Mouse (Mus musculus): ENCODE measurements at regions not wholly inside any gene's neighbourhood (a gene's known extent, or its start where the extent isn't known, plus 50 kb on each side); places are given as distances from the start of the nearest gene placed in this dataset.

GRCm38 (mm10) chr8:115481136-115481535 is 226.5 kb downstream of the Maf start:
- no peak for DNase-seq (ENCODE audit: low spot score in 2 of 2)

DNA sequence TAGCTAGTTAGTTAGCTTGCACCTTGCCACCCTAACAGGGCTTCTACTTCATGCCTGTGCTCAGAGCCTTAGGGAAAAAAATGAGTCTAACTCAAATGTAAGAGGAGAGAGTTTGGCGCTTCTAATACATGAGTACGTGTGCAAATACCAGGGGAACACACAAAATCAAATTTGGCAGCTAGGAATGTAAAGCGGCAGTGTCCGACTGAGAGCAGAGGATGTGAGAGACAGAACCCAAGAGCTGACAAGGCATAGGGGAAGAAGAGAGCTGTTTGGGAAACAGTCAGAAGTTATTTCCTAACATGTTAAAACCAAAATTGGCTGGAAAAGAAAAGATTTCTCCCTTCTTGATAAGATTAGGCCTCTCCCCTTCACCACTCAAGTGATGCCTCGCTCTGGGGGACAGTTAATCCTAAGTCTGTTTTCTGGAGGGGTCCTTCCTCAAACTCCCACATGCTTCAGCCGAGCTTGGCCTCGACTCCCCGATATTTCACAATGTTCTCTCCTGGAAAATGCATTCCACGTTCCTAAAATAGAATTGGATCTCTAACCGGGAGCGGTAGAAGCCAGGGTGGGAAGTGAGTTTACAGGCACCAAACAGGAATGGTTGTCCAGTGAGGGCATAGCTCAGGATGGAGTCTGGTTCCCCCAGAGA is 229.1 kb downstream of the Maf start:
- DNase-seq (ENCODE audit: low spot score in 2 of 2): no peak

DNA sequence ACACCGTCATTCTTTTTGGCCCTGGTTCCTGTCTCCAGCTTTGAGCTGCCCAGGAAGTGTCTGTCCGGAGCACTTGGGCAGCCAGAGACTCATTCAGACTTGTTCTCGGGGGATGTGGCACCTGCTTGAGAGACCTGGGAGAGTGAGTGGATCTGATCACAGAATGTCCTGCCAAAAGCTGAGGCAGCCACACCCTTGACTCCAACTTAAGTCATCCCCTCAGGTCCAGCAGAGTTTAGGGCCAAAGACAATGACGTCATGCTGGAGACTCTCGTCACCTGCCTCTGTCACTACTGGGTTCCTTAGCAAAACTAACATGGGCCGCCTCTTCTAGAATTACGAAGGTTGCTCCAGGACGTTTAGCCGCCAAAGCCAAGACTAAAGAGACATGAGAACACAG is 231.5 kb downstream of the Maf start:
- no peak for DNase-seq (ENCODE audit: low spot score in 2 of 2)

GRCm38 (mm10) chr8:115475156-115475555 is 232.4 kb downstream of the Maf start:
- no peak for DNase-seq (ENCODE audit: low spot score in 2 of 2)

GRCm38 (mm10) chr8:115473974-115474373 is 233.6 kb downstream of the Maf start:
- no peak for DNase-seq (ENCODE audit: low spot score in 2 of 2)

DNA sequence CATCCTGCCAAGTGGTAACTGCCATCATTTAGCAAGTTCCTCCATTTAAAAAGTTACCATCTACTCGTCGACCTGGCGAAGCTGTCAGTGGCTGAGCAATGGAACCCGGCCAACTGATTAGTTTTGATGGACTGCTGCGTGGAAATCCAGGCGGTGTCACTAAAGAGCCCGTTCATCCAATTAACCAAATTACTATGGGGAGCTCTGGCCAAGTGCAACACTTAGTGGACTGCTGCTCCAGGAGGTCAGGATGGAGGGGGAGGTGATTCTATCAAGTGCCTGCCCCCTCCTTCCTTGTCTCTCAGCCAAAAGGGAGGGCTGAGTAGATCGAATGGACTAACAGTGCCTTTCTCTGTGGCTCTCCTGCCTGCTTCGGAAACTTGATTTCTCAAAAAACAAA is 241.0 kb downstream of the Maf start:
- DNase-seq (ENCODE audit: low spot score in 2 of 2): peak in 1 of 2 experiments; percentile 5

DNA sequence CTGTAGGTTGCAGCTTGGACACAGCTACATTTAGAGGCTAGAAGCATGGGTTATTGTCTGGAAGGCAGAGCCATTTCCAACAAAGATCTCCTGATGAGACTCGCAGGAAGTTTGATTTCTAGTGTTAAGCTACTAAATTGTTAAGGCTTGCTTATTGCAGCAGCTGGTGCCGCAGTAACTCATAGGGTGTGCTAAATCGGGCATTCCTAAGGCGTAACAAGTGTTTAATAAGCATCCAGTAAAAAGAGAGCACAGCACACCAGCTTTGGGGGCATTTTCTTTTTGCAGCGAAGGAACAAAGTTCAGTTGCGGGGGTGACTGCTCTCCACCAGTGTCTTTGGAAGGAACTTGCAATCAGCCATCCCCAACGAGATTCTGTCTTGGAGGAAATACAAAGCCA is 241.5 kb downstream of the Maf start:
- DNase-seq (ENCODE audit: low spot score in 2 of 2): no peak

GRCm38 (mm10) chr8:115462657-115463056 is 244.9 kb downstream of the Maf start:
- no peak for DNase-seq (ENCODE audit: low spot score in 2 of 2)

DNA sequence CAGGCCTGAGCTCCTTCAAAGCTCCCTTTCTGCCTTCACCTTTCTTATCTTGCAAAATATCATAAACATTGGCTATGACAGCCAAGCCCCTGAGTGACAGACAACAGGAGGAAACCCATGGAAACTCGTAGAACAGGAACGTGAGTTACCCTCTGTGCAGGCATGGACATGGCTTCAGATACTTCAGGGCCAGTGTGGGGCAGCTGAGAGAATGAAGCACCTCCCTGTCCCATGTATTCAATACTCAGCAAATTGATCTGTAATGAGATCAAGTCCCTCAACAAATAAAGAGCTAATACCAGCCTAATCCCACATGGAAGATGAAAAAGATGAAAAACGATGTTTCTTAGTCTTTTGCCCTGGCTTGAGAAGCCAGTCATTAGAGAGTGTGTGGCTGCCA is 249.5 kb downstream of the Maf start:
- no peak for DNase-seq (ENCODE audit: low spot score in 2 of 2)

DNA sequence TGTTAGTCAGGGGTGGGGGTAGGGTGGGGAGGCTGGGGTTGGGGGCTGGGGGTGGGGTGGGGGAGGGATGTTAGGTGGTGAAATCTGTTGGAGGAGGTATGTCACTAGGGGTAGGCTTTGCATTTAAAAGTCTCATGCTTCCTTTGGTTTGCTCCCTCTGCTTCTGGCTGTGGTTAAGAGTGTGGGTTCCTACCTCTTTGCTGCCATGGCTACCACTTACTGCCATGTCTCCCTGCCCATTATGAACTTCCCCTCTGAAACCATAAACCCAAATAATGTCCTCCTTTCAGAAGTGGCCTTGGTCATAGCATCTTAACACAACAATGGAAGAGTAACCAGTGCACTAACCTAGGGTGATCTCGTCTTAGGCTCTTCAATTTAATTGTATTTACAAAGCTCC is 256.8 kb downstream of the Maf start:
- DNase-seq (ENCODE audit: low spot score in 2 of 2): no peak

DNA sequence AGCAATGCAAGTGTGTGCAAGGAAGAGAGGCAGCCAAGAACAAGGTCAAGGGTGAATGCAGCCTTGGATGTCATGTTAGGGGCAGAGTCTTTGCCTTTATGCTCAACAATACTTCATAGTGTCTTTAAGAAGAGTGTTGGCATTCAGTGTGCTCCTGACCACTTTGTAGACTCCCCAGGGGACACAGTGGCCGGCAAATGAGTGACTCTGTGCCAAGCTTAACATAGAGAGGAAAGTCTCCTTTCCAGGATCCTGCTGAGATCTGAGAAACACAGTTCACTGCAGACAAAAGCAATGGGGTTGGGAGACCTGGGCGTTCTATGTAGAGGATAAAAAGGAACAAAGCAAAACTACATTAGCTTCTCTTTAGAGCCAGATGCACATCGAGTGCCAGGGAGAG is 259.2 kb downstream of the Maf start:
- no peak for DNase-seq (ENCODE audit: low spot score in 2 of 2)

- DNase-seq (ENCODE audit: low spot score in 2 of 2): no peak
These were observed 263.1 kb downstream of the Maf start for GRCm38 (mm10) chr8:115444519-115444918.

DNA sequence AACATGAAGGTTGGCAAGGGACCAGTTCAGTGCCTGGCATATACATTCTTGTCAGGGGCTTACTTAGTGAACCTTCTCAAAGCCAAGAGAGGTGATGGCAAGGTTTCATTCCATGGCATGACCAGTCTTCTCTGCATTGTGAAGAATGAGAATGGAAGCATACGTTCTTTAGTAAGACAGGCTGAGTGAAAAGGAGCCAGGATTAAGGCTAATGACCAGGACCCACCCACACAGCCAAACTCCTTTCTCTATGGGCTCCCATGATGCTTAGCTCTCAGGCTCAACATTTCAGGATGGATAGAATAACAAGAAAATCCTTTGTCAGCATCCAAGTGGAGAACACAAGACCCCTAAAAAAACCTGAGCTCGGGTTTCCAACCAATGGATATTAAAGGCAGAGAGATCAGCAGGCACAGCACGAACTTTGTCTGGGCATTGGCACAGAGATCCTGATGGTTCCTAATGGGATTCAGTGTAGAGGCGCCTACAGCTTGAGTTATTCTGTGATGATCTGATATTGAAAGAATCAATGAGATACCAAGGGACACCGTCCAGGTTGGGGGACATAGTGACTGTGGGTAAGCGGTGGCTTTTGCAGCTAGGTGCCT is 265.5 kb downstream of the Maf start:
- no peak for DNase-seq (ENCODE audit: low spot score in 2 of 2)

- DNase-seq (ENCODE audit: low spot score in 2 of 2): no peak
These were observed 266.3 kb downstream of the Maf start for GRCm38 (mm10) chr8:115441323-115441722.

DNA sequence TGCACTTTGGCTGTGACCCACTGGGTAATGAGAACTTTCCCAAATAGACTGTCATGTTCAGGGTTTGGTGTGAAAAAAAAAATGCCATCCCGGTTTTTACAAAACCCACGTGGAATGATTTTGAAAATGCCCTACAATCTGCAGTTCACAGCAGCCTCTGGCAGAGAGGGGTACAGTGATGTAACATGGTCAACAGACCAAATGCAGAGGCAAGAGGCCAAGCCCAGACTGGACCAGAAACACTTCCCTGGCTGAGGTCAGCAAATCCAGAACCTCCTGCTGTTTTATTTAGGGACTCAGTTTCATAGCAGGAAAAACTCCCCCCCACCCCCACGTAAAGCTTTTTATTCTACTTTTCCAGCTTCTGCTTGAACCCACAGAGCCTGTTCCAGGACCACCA is 267.4 kb downstream of the Maf start:
- DNase-seq (ENCODE audit: low spot score in 2 of 2): no peak

DNA sequence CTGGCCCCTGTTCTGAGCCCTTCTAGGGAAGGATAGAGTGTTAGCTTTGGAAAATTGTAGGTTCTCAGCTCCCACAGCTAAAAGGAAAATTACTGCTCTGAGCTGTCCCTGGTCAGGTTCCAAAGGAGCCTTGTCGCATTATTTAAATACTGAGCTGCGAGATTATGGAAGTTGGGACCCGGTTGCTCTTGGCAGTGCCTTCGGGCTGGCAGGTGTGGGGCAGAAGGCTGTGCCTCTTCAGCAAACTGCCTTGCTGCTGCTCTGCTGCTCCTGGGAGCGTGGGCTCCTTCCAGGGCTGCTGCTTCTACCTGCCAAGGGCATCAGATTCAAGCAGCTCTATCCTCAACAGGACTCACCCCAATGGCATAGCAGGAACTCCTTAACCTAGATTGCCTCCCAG is 268.1 kb downstream of the Maf start:
- DNase-seq (ENCODE audit: low spot score in 2 of 2): no peak

DNA sequence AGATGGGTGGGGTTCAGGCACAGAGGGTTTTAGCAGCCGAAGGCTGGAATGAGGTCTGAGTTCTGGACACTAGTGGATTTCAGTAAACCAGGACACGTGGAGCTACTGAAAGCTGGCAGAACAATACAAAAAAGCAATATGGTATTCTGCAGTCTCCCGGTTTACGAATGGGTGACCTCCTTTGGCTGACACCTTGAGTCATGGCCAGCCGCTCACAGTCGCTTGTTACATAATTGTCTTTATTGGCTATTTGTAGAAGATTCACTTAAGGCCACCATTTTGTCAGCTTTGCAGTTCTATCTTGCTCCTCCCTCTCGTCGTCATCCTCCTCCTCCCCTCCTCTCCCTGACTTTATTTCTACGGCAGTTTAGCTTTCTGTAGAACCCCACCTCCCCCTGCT is 269.6 kb downstream of the Maf start:
- no peak for DNase-seq (ENCODE audit: low spot score in 2 of 2)

- DNase-seq (ENCODE audit: low spot score in 2 of 2): no peak
These were observed 271.3 kb downstream of the Maf start for GRCm38 (mm10) chr8:115436356-115436721.

DNA sequence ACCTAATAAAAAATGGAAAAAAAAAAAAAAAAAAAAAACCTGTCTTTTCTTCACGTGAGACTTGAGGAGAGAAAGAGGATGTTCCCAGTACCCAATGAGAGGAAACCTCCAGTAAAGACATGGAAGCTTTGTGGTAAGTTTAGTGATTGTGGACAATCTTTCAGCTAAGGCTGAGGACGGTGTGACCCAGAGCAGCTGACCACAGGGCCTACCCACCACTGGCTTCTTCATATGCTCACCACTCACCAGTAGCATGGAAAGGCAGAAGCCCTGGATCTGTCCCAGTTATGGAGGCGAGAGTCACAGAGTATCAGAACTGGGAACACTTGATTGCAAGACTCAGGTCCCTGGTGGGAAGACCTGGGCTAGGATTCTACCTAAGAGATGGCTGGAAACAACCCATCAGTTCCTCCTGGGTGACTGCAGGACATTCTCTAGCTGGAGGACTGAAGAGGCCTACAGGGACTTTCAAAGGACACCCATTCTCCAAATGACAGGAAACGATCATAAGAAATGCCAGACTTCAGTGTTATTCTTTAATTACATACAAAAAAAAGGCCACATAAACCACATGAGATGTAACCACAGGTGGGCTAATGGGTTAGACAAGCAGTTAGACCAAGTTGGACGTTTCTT is 271.8 kb downstream of the Maf start:
- DNase-seq (ENCODE audit: low spot score in 2 of 2): no peak

DNA sequence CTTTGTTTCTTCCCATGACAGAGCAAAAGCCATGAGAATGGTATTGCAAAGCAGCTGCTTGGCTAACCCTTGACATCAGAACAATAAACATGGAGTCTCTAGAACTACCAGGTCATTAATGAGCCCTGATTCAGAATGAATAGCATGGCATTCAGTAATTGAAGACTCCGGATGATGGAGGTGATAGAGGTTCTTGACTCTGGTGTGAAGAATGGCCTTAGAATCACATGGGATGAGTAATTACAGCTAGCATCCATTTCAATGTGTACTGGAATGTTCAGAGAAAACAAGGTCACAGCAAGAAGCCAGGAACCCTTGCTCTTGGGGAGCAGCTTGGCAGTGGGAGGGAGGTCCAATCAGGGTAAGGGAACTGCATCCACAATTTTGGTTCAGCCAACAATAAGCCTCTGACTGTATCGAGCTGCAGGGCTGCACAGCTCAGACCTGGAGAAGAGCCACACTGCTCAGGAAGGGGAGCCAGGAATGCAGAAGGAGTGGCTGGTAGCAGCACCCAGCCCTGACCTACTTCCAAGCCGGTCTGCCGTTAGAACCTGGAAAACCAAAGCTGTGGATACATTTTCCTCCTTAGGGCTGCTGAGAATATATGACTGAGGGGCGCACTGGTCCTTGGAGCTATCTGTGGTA is 275.1 kb downstream of the Maf start:
- DNase-seq (ENCODE audit: low spot score in 2 of 2): peak in 1 of 2 experiments; percentile 11

DNA sequence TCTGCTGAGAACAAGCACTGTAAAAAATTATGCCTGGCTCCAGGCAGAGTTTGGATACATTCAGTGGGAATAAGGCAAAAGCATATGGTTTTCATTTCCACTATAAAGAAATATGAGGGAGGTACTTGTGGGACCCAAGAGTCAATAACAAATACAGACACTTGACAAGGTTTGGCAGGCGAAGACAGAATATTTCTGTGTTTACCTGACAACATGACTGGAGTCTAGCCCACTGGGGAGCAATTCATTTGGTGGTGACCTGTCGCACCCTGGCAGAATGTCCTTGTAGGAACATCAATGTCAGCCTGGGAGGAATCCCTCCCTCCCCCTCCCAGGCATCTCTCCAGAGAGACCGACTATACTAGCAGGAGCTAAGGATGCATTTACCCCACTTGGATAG is 276.8 kb downstream of the Maf start:
- no peak for DNase-seq (ENCODE audit: low spot score in 2 of 2)

GRCm38 (mm10) chr8:115429291-115429883 is 278.2 kb downstream of the Maf start:
- DNase-seq (ENCODE audit: low spot score in 2 of 2): no peak
